Mouse (Mus musculus): ENCODE data around the gene Cpsf7.
A peak's percentile ranks its signal among the peaks of the same experiment; 100 is the strongest.

The Cpsf7 gene

GRCm38 (mm10) chr19:10561558-10562314 is 36.7 kb downstream of the Cpsf7 start:
- no peak for DNase-seq

GRCm38 (mm10) chr19:10562351-10562750 is 37.3 kb downstream of the Cpsf7 start:
- no peak for DNase-seq

- no peak for DNase-seq
These were observed 39.2 kb downstream of the Cpsf7 start for GRCm38 (mm10) chr19:10564278-10564677.

GRCm38 (mm10) chr19:10565217-10565616 is 40.2 kb downstream of the Cpsf7 start:
- DNase-seq: no peak

GRCm38 (mm10) chr19:10569627-10570026 is 44.6 kb downstream of the Cpsf7 start:
- DNase-seq: no peak

- peak; percentile 94 for DNase-seq
These were observed 51.9 kb downstream of the Cpsf7 start, which contains the start of the genes Cyb561a3 and Tmem138 for GRCm38 (mm10) chr19:10576690-10577561. Cyb561a3 (plus strand) TSS chr19:10577172. Tmem138 (minus strand) TSS chr19:10577362.

GRCm38 (mm10) chr19:10580102-10580501 is 55.0 kb downstream of the Cpsf7 start:
- no peak for DNase-seq

GRCm38 (mm10) chr19:10580761-10581160 is 55.7 kb downstream of the Cpsf7 start:
- no peak for DNase-seq

- DNase-seq: no peak
These were observed 56.9 kb downstream of the Cpsf7 start for GRCm38 (mm10) chr19:10581984-10582383.

- DNase-seq: no peak
These were observed 58.6 kb downstream of the Cpsf7 start for GRCm38 (mm10) chr19:10583550-10584146.

GRCm38 (mm10) chr19:10585112-10585511 is 60.0 kb downstream of the Cpsf7 start:
- no peak for DNase-seq

GRCm38 (mm10) chr19:10587231-10587630 is 62.2 kb downstream of the Cpsf7 start:
- no peak for DNase-seq

- no peak for DNase-seq
These were observed 64.2 kb downstream of the Cpsf7 start for GRCm38 (mm10) chr19:10589127-10589857.

GRCm38 (mm10) chr19:10590301-10590700 is 65.2 kb downstream of the Cpsf7 start:
- DNase-seq: no peak

GRCm38 (mm10) chr19:10591659-10592377 is 66.8 kb downstream of the Cpsf7 start:
- DNase-seq: no peak

Measured in right cerebral cortex, postnatal 25 days (tissue).